Mouse (Mus musculus) frontal cortex, adult (tissue): Measurements from ENCODE around the gene Srsf5.

Source experiments
- ATAC-seq: cut with Nextera tagmentation; 2 replicates; pipeline ENCODE4 v1.9.2; 2017; ENCODE audit warnings: mild to moderate bottlenecking, moderate library complexity, mixed read lengths; ENCODE audit not compliant: low TSS enrichment

Gene Srsf5

GRCm38 (mm10) chr12:80945334-80945995 is at the start of gene Srsf5:
Gene Srsf5 (plus strand): TSS chr12:80945504.
- ATAC-seq = peak; percentile 90

DNA sequence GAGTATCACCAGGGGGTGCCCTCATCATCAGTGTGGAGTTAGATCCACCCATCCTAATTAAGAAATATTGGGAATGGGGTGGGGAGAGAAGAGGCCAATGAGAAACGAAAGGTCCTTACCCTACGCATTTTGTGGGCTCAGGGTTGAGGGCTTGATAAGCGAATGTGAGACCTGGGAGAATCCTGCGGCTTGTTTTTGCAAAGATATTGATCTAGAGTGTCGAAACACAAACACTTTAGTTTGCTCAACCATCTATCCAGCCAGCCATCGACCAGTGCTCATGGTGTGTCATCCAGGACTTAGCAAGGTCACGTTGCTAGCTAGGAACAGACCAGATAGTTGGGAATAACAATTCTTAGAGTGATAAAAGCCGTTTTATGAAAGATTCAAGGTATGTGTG is 35.7 kb upstream of the Srsf5 start:
- ATAC-seq = no peak

- ATAC-seq = no peak
Observed at GRCm38 (mm10) chr12:80917764-80918163, 27.5 kb upstream of the Srsf5 start.

DNA sequence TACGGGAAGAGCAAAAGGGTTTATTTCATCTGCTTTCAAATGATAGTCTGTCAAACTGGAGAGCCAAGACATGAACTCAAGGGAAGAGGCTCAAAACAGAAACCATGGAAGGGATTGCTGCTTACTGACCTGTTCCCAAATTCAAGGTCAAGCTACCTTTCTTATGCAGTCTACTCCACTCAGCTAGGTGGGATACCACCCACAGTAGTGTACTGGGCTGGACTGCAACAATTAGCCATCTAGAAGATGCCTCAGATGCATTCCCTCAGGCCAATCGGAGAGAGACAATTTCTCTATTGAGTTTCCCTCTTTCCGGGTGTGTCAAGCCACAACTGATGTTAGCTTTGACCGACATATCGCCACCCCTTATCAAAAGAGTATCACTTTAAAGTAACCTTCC is 24.0 kb upstream of the Srsf5 start:
- no peak for ATAC-seq

GRCm38 (mm10) chr12:80922869-80923268 is 22.4 kb upstream of the Srsf5 start:
- ATAC-seq = peak; percentile 41; the same call in 1 of the 2 replicates

DNA sequence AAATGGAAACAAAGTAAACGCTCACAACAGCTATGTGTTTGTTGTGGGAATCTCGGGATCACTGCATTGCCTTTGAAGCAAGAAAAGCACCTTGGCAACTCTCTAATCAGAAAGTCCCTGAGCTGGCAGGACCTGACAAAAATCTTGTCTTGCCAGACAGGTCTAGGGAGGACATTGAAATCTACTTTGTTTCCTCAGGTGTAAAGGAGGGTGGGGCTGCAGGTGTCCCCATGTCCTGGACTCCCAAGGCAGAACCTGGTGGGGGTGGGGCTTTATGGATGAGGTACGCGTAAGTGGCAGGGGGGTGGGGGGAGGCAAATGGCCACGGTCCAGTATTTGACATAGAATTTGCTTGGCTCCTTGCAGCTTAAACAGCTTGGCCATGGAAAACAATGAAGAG is 21.7 kb upstream of the Srsf5 start:
- no peak for ATAC-seq

- ATAC-seq = no peak
Observed at GRCm38 (mm10) chr12:80924205-80924604, 21.1 kb upstream of the Srsf5 start.

DNA sequence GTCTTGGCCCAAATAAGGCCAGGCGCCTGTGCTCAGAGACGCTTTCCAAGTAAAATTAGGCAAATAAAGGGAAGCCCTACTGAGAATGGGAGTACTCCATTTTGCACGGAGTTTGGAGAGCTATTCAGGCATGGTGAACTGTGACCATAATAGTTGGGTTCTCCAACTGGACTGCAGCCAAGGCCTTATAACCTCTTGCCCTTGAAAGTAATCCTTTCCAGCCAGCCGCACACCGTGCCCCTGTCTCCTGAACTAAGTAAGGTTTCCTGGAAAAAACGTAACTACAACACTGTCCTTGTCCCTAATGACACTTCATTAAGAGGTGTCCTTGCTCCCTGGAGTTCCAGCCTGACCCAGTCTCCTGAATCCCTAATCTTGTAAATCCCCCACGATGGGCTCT is 19.4 kb upstream of the Srsf5 start:
- no peak for ATAC-seq

DNA sequence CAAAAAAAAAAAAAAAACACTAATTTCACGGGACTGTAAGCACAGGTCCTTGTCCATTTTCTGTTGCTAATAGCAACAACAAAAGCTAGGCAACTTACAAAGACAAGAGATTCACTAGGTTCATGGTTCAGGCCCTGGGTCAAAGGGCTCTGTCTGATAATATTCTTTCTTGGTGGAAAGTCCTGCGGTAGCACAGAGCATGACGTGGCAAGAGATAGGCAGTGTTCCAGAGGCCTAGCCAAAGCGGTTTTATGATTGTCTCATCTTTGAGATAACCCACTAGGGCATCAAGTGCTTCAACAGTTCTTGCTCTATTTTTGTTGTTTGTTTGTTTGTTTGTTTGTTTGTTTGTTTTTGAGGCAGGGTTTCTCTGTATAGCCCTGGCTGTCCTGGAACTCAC is 18.8 kb upstream of the Srsf5 start:
- no peak for ATAC-seq

- no peak for ATAC-seq
Observed at GRCm38 (mm10) chr12:80927518-80927917, 17.8 kb upstream of the Srsf5 start.

DNA sequence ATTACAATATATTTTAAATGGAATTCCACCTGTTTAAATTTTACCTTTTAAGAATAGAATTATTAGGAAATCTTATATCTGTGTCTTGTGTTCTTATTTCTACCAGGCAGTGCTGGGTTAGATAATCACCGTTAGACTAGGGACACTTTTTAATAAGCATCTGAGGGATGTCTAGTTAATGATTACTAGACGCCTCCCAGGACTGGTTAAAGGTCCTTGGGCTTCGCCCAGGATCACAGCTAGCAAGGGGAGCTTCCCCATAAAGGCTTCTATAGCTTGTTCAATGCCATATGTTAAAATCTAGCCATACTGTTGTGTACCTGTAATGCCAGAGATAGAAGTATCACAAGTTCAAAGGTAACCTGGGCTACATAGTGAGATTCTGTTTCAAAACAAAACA is 16.4 kb upstream of the Srsf5 start:
- ATAC-seq = no peak

DNA sequence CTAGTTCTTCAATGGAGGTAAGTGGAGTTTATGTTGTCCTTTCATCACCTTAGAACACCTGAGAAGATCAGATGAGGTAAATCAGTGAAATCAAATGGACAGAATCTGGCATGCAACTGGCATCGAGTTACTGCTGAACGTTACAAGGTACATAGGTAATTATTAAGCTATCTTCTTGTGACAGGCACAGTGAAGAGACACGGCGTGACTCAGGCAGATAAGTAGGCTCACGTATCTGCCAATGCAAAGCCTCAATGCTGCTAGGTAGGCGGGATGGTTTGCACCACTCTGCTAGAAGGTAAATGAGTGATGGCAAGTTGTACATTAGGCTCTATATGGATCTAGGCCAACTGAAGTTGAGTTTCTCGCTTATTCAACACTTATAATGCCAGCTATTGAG is 15.2 kb upstream of the Srsf5 start:
- no peak for ATAC-seq

DNA sequence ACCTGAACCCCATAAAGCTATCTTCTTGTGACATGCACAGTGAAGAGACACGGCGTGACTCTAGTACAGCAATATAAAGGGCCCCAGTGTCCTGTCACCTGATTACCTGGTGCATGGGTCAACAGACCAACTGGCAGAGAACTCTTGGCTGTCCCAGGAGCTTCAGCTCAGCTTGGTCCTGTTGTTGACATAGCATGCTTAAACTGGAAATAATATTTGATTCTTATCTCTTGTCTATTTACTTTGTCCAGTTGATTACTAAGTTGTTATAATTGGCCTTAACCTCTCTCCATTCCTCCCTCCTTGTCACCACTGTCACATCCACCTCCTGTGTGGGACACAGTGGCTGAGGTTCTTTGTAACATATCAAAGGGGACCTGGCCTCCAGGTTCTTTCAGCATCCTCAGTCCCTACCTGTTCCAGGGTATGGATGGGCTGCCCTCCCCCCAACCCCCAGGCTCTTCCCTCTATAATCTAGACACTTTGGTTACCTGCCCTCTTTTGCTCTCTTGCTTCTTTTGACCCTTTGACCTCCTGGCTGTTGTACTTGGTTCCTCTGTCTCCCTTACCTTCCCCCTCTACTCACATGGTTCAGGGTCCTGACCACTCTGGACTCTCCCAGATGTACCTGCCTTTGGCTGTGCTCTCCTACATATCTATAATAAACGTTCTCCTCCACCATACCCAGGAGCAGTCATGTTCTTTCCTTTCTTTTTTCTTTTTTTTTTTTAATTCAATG is 13.7 kb upstream of the Srsf5 start:
- no peak for ATAC-seq

- no peak for ATAC-seq
Observed at GRCm38 (mm10) chr12:80932865-80933264, 12.4 kb upstream of the Srsf5 start.

- no peak for ATAC-seq
Observed at GRCm38 (mm10) chr12:80936751-80937150, 8.6 kb upstream of the Srsf5 start.

GRCm38 (mm10) chr12:80937331-80938029 is 7.8 kb upstream of the Srsf5 start:
- ATAC-seq = no peak

GRCm38 (mm10) chr12:80938642-80939041 is 6.7 kb upstream of the Srsf5 start:
- no peak for ATAC-seq

GRCm38 (mm10) chr12:80939165-80939564 is 6.1 kb upstream of the Srsf5 start:
- no peak for ATAC-seq

DNA sequence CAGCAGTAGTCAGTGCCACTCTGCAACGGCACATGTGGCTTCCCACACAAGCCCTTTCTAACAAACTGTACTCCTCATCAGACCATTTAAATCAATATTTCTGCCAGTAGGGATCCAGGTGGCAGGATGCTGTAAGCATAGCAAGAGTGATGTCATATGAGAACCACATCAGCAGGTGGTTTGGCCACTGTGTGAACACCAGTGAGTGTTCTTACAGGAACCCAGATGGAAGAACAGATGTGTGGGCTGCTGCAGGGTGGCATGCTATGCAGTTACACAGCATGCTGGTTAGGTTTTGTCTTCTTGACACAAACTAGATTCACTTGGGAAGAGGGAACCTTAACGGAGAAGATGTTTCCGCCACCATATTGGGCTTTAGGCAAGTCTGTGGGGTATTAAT is 3.4 kb upstream of the Srsf5 start:
- ATAC-seq = no peak

DNA sequence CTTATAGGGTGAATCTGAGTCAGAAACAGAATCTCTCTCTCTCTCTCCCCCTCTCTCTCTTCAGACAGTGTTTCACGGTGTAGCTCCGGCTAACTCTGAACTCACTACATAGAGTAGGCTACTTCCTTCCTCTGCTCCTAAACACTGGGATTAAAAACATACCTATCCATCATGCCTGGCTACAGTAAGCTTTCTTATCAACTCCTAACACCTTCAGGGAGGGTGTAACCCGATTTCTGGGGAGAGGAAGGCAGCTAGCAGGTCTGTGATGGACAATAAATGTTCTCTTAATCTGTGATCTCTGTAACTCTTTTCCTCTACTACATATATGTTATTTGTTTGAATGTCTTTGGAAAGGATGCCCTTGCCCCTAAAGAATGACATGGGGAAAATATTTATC is 1.9 kb upstream of the Srsf5 start:
- ATAC-seq = no peak

- no peak for ATAC-seq
Observed at GRCm38 (mm10) chr12:80944204-80944603, 1.1 kb upstream of the Srsf5 start.

DNA sequence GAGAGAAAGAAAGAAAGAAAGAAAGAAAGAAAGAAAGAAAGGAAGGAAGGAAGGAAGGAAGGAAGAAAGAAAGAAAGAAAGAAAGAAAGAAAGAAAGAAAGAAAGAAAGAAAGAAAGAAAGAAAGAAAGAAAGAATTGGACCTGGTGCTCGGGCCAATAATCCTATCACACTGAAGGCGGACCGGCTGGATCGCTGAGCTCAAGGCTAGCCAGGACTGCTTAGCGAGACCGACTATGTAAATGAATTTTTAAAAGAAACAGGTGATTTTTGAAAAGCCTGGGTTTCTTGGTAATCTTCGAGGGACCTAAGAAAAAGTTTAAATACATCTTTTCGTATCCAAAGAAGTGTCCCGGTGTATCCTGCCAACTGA is 356 bp upstream of the Srsf5 start:
- peak; percentile 21 for ATAC-seq

DNA sequence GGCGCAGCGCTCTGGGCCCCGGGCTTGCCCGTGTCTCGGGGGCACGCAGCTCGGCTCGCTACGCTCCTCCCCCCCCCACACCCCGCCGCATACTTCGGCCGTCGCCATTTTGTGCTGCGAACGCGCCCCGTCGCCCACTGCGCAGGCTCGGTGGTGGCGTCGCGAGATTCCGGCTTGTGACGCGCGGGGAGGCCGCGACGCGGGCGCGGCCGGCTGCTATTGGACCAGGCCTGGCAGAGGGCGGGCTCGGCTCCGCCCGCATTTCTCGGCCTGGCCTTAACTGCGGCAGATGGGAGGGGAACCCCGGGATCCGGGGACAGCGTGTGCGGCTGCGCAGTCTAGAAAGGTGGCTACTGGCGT is 672 bp downstream of the Srsf5 start:
- ATAC-seq = peak; percentile 94
